Mouse (Mus musculus): ENCODE results near the gene Fbxo8. TPM values are rescaled to one million over a fixed set of nuclear protein-coding genes. Genes with fewer than 3 reads are reported as not detected.

Gene Fbxo8
- polyA plus RNA-seq, 1 experiment: 17.6 TPM

GRCm38 (mm10) chr8:56591084-56591483 is 40.2 kb downstream of the Fbxo8 start:
- no peaks in the 10 kb centered on the region for H3K4me1 ChIP-seq (ENCODE audit: control insufficient read depth, insufficient read depth, low read length)
- WGBS: 87% methylated on average over 1 of the region's 1 CpGs
- DNase-seq: no peak
- no peak overlapping the region for H3K4me3 ChIP-seq (replicated peaks; ENCODE audit: extremely low read depth, low read depth, low read length)
- TF ChIP-seq CTCF (IDR thresholded peaks at IDR 0.05; ENCODE audit: insufficient read depth, low read length): no peak
- TF ChIP-seq POLR2A (IDR thresholded peaks at IDR 0.05; ENCODE audit: borderline replicate concordance, extremely low read depth, low read depth, low read length): no peak

GRCm38 (mm10) chr8:56591502-56591901 is 40.6 kb downstream of the Fbxo8 start:
- DNase-seq: no peak
- WGBS: 96% methylated on average over 5 of the region's 5 CpGs

GRCm38 (mm10) chr8:56606481-56606880 is 55.6 kb downstream of the Fbxo8 start:
- DNase-seq: no peak
- TF ChIP-seq POLR2A (IDR thresholded peaks at IDR 0.05; ENCODE audit: borderline replicate concordance, extremely low read depth, low read depth, low read length) (no peak), CTCF (IDR thresholded peaks at IDR 0.05; ENCODE audit: insufficient read depth, low read length) (no peak)
- 12% methylated on average over 3 of the region's 3 CpGs for WGBS
- H3K4me1 ChIP-seq (ENCODE audit: control insufficient read depth, insufficient read depth, low read length): no peaks in the 10 kb centered on the region
- H3K4me3 ChIP-seq (replicated peaks; ENCODE audit: extremely low read depth, low read depth, low read length): no peak overlapping the region

More at GRCm38 (mm10) chr8:56591502-56591901, 40.6 kb downstream of the Fbxo8 start:
- no peak for TF ChIP-seq POLR2A (IDR thresholded peaks at IDR 0.05; ENCODE audit: borderline replicate concordance, extremely low read depth, low read depth, low read length)
- TF ChIP-seq CTCF (IDR thresholded peaks at IDR 0.05; ENCODE audit: insufficient read depth, low read length): no peak
- no peaks in the 10 kb centered on the region for H3K4me1 ChIP-seq (ENCODE audit: control insufficient read depth, insufficient read depth, low read length)
- H3K4me3 ChIP-seq (replicated peaks; ENCODE audit: extremely low read depth, low read depth, low read length): no peak overlapping the region

GRCm38 (mm10) chr8:56611736-56612135 is 60.8 kb downstream of the Fbxo8 start:
- TF ChIP-seq POLR2A (IDR thresholded peaks at IDR 0.05; ENCODE audit: borderline replicate concordance, extremely low read depth, low read depth, low read length) (no peak), CTCF (IDR thresholded peaks at IDR 0.05; ENCODE audit: insufficient read depth, low read length) (no peak)
- Histone ChIP-seq H3K4me3 (replicated peaks; ENCODE audit: extremely low read depth, low read depth, low read length) (no peak overlapping the region), H3K4me1 (ENCODE audit: control insufficient read depth, insufficient read depth, low read length) (no peaks in the 10 kb centered on the region)
- 76% methylated on average over 6 of the region's 6 CpGs for WGBS
- no peak for DNase-seq

GRCm38 (mm10) chr8:56614235-56614634 is 63.3 kb downstream of the Fbxo8 start:
- Histone ChIP-seq H3K4me3 (replicated peaks; ENCODE audit: extremely low read depth, low read depth, low read length) (no peak overlapping the region), H3K4me1 (ENCODE audit: control insufficient read depth, insufficient read depth, low read length) (no peaks in the 10 kb centered on the region)
- TF ChIP-seq CTCF (IDR thresholded peaks at IDR 0.05; ENCODE audit: insufficient read depth, low read length) (no peak), POLR2A (IDR thresholded peaks at IDR 0.05; ENCODE audit: borderline replicate concordance, extremely low read depth, low read depth, low read length) (no peak)
- 88% methylated on average over 1 of the region's 1 CpGs for WGBS
- DNase-seq: no peak

GRCm38 (mm10) chr8:56615005-56615404 is 64.1 kb downstream of the Fbxo8 start:
- 11% methylated on average over 5 of the region's 5 CpGs for WGBS

GRCm38 (mm10) chr8:56616260-56616659 is 65.4 kb downstream of the Fbxo8 start:
- no peaks in the 10 kb centered on the region for H3K4me1 ChIP-seq (ENCODE audit: control insufficient read depth, insufficient read depth, low read length)
- DNase-seq: peak; percentile 38
- 32% methylated on average over 7 of the region's 7 CpGs for WGBS
- TF ChIP-seq CTCF (IDR thresholded peaks at IDR 0.05; ENCODE audit: insufficient read depth, low read length) (peak; percentile 60), POLR2A (IDR thresholded peaks at IDR 0.05; ENCODE audit: borderline replicate concordance, extremely low read depth, low read depth, low read length) (no peak)
- no peak overlapping the region for H3K4me3 ChIP-seq (replicated peaks; ENCODE audit: extremely low read depth, low read depth, low read length)

More at GRCm38 (mm10) chr8:56615005-56615404, 64.1 kb downstream of the Fbxo8 start:
- DNase-seq: peak; percentile 24
- H3K4me3 ChIP-seq (replicated peaks; ENCODE audit: extremely low read depth, low read depth, low read length): no peak overlapping the region
- no peaks in the 10 kb centered on the region for H3K4me1 ChIP-seq (ENCODE audit: control insufficient read depth, insufficient read depth, low read length)
- TF ChIP-seq POLR2A (IDR thresholded peaks at IDR 0.05; ENCODE audit: borderline replicate concordance, extremely low read depth, low read depth, low read length) (no peak), CTCF (IDR thresholded peaks at IDR 0.05; ENCODE audit: insufficient read depth, low read length) (peak; percentile 26; the same call in 1 of the 2 replicates)

- WGBS: 96% methylated on average over 6 of the region's 6 CpGs
- DNase-seq: no peak
- no peak for TF ChIP-seq POLR2A (IDR thresholded peaks at IDR 0.05; ENCODE audit: borderline replicate concordance, extremely low read depth, low read depth, low read length)
- no peak for TF ChIP-seq CTCF (IDR thresholded peaks at IDR 0.05; ENCODE audit: insufficient read depth, low read length)
- no peaks in the 10 kb centered on the region for H3K4me1 ChIP-seq (ENCODE audit: control insufficient read depth, insufficient read depth, low read length)
- no peak overlapping the region for H3K4me3 ChIP-seq (replicated peaks; ENCODE audit: extremely low read depth, low read depth, low read length)
These were observed 66.4 kb downstream of the Fbxo8 start for GRCm38 (mm10) chr8:56617271-56617670.

- TF ChIP-seq POLR2A (IDR thresholded peaks at IDR 0.05; ENCODE audit: borderline replicate concordance, extremely low read depth, low read depth, low read length) (no peak), CTCF (IDR thresholded peaks at IDR 0.05; ENCODE audit: insufficient read depth, low read length) (no peak)
- H3K4me1 ChIP-seq (ENCODE audit: control insufficient read depth, insufficient read depth, low read length): no peaks in the 10 kb centered on the region
- 28% methylated on average over 4 of the region's 4 CpGs for WGBS
- no peak for DNase-seq
- no peak overlapping the region for H3K4me3 ChIP-seq (replicated peaks; ENCODE audit: extremely low read depth, low read depth, low read length)
These were observed 68.2 kb downstream of the Fbxo8 start for GRCm38 (mm10) chr8:56619056-56619455.

GRCm38 (mm10) chr8:56619571-56619970 is 68.7 kb downstream of the Fbxo8 start:
- no peak for TF ChIP-seq POLR2A (IDR thresholded peaks at IDR 0.05; ENCODE audit: borderline replicate concordance, extremely low read depth, low read depth, low read length)
- no peak for TF ChIP-seq CTCF (IDR thresholded peaks at IDR 0.05; ENCODE audit: insufficient read depth, low read length)
- H3K4me3 ChIP-seq (replicated peaks; ENCODE audit: extremely low read depth, low read depth, low read length): no peak overlapping the region
- no peaks in the 10 kb centered on the region for H3K4me1 ChIP-seq (ENCODE audit: control insufficient read depth, insufficient read depth, low read length)
- WGBS: 14% methylated on average over 9 of the region's 9 CpGs
- DNase-seq: no peak

All from lung, adult 2 months (tissue).